Mouse (Mus musculus) midbrain, postnatal 0 days (tissue): ENCODE measurements at regions not wholly inside any gene's neighbourhood (a gene's known extent, or its start where the extent isn't known, plus 50 kb on each side); places are given as distances from the start of the nearest gene placed in this dataset.

Experiments
- ATAC-seq: fragments of 200-750 bp; cut with Nextera tagmentation; 2 replicates; pipeline ENCODE4 v1.8.0; 2017; ENCODE audit warnings: moderate number of reproducible peaks, mild to moderate bottlenecking, moderate TSS enrichment, moderate library complexity; ENCODE audit not compliant: low FRiP score
- DNase-seq: peaks from one replicate; pipeline ENCODE4 v3.0.0-alpha.2; 2015; ENCODE audit warnings: low spot score
- H3K27ac ChIP-seq: fragments of 300-500 bp; sonication (generic); 2 replicates; pipeline ENCODE4 v1.5.1; 2014; ENCODE audit warnings: low read depth, mild to moderate bottlenecking, low read length, mixed read lengths
- H3K27me3 ChIP-seq: fragments of 300-500 bp; sonication (generic); 2 replicates; pipeline ENCODE4 v1.6.1; 2014; ENCODE audit warnings: low read length, control low read depth, mixed read lengths; ENCODE audit not compliant: insufficient read depth
- H3K36me3 ChIP-seq: fragments of 300-500 bp; sonication (generic); 2 replicates; pipeline ENCODE4 v1.6.1; 2014; ENCODE audit warnings: low read length, control low read depth, mixed read lengths; ENCODE audit not compliant: insufficient read depth
- H3K4me1 ChIP-seq: fragments of 300-500 bp; sonication (generic); 2 replicates; pipeline ENCODE4 v1.6.1; 2014; ENCODE audit warnings: mild to moderate bottlenecking, control low read depth, antibody characterized with exemption, low read length, mixed read lengths; ENCODE audit not compliant: insufficient read depth
- H3K4me2 ChIP-seq: fragments of 300-500 bp; sonication (generic); 2 replicates; pipeline ENCODE4 v1.6.1; 2014; ENCODE audit warnings: low read depth, mild to moderate bottlenecking, low read length, mixed read lengths; ENCODE audit not compliant: poor library complexity, severe bottlenecking
- H3K4me3 ChIP-seq: fragments of 300-500 bp; sonication (generic); 2 replicates; pipeline ENCODE4 v1.5.1; 2014; ENCODE audit warnings: low read depth, mild to moderate bottlenecking, low read length, moderate library complexity
- H3K9ac ChIP-seq: fragments of 300-500 bp; sonication (generic); replicated peaks from 2 replicates; pipeline ENCODE4 v1.6.1; 2014; ENCODE audit warnings: mild to moderate bottlenecking, low read length, moderate library complexity, mixed read lengths; ENCODE audit not compliant: poor library complexity, severe bottlenecking
- H3K9me3 ChIP-seq: fragments of 300-500 bp; sonication (generic); 2 replicates; pipeline ENCODE4 v1.6.1; 2016; ENCODE audit warnings: low read length, control low read depth
- CTCF ChIP-seq: IDR thresholded peaks from 2 replicates; pipeline ENCODE4 v1.5.1; 2016; ENCODE audit warnings: antibody characterized with exemption, mild to moderate bottlenecking
- WGBS: fragments of 180-500 bp; shearing (Covaris S2); extraction: QIAGEN DNeasy Blood & Tissue Kit; methylation state at CpG from one replicate; pipeline ENCODE4 v1.1.7; 2014; 5-methylcytosine and 5-hydroxymethylcytosine counted together

DNA sequence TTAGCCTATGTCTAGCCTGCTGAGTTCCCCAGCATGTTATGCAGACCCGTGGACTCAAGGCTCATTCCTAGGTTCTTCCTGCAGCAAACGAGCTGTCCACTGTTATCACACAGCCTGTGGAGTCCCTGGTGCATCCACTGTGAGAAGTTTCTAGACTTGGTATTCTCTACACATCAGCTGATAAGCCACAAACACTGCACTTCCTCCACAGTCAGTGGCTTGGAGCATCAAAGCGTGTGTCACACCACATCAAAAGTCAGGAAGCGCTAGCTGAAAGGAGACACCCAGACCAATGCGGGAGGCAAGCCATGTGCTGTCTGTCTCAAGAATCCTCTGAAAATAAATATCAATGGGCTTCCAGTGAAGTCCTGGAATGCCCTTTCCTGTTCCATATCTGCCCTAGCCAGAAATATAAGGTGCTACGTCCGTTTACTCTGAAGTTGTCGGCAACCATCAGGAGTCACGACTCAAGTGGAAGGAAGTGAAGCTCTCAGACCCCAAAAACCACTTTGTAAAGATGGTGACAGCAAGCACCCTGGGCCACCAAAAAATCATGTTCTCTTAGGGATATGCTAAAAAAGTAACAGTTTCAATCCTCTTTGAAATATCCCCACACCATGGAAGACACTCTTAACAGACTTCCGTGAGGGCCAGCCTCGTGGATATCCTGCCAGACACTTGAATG is 227.7 kb downstream of the Adgrl2 start:
- Histone ChIP-seq H3K27ac (no peak overlapping the region), H3K4me3 (no peak overlapping the region), H3K9me3 (no peaks in the 10 kb centered on the region), H3K27me3 (no peaks in the 10 kb centered on the region), H3K36me3 (no peaks in the 10 kb centered on the region), H3K4me2 (no peak overlapping the region), H3K9ac (no peak overlapping the region), H3K4me1 (no peaks in the 10 kb centered on the region)
- 77% methylated on average over 11 of the region's 11 CpGs for WGBS
- TF ChIP-seq CTCF = no peak
- DNase-seq = no peak
- no peak for ATAC-seq

GRCm38 (mm10) chr3:148761586-148761985 is 228.8 kb downstream of the Adgrl2 start:
- no peaks in the 10 kb centered on the region for H3K9me3 ChIP-seq
- DNase-seq (no peak), ATAC-seq (no peak)
- no peaks in the 10 kb centered on the region for H3K4me1 ChIP-seq
- H3K36me3 ChIP-seq = no peaks in the 10 kb centered on the region
- H3K9ac ChIP-seq = no peak overlapping the region
- H3K27me3 ChIP-seq = no peaks in the 10 kb centered on the region
- H3K4me2 ChIP-seq = no peak overlapping the region
- H3K4me3 ChIP-seq = no peak overlapping the region
- TF ChIP-seq CTCF = no peak
- no peak overlapping the region for H3K27ac ChIP-seq

DNA sequence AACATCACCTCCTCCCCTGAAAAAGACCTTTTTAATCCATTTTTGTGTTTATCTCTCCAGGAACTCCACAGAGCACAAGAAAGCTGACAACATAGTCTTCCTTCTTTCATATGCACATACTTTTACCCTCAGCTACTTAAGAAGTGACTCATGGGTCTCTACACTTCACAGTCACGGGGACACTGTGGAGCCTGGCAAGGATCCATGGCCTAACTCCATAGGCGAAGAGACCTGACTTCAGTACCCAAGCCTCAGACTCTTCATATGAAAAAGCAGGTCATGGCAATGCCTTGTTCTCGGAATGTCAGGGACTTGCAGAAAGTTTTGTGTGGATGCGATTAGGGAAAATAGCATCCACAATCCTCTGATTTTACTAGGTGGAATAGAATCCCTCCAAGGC is 230.9 kb downstream of the Adgrl2 start:
- ATAC-seq (no peak), DNase-seq (no peak)
- Histone ChIP-seq H3K4me1 (no peaks in the 10 kb centered on the region), H3K9me3 (no peaks in the 10 kb centered on the region), H3K4me3 (no peak overlapping the region), H3K9ac (no peak overlapping the region), H3K36me3 (no peaks in the 10 kb centered on the region), H3K4me2 (no peak overlapping the region), H3K27ac (no peak overlapping the region), H3K27me3 (no peaks in the 10 kb centered on the region)
- no peak for TF ChIP-seq CTCF
- WGBS = 76% methylated on average over 4 of the region's 4 CpGs

DNA sequence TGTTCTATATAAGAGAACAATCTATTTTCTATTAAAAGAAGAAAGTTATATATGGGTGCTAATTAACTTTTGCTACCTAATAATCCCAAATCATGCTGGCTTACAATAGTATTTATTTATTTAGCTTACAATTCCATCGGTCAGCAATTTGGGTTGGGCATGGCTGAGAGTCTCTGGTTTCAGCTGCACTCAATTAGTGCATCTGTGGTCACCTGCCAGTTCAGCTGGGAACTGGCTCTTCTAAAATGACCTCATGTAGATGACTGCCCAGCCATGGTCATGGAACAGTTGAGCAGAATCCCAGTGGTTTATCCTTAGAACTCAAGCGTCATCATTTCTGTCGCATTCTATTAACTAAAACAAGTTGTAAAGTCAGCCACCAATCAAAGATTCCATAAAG is 244.1 kb downstream of the Adgrl2 start:
- Histone ChIP-seq H3K9me3 (no peaks in the 10 kb centered on the region), H3K9ac (no peak overlapping the region), H3K4me3 (no peak overlapping the region), H3K4me1 (no peaks in the 10 kb centered on the region), H3K36me3 (no peaks in the 10 kb centered on the region), H3K27ac (no peak overlapping the region), H3K4me2 (no peak overlapping the region), H3K27me3 (no peaks in the 10 kb centered on the region)
- 93% methylated on average over 3 of the region's 3 CpGs for WGBS
- no peak for ATAC-seq
- DNase-seq = no peak
- no peak for TF ChIP-seq CTCF

GRCm38 (mm10) chr3:148744651-148745050 is 245.7 kb downstream of the Adgrl2 start:
- Histone ChIP-seq H3K4me1 (no peaks in the 10 kb centered on the region), H3K4me3 (no peak overlapping the region), H3K36me3 (no peaks in the 10 kb centered on the region), H3K4me2 (no peak overlapping the region), H3K9me3 (no peaks in the 10 kb centered on the region), H3K27ac (no peak overlapping the region), H3K27me3 (no peaks in the 10 kb centered on the region), H3K9ac (no peak overlapping the region)
- no peak for ATAC-seq
- DNase-seq = no peak
- WGBS = 57% methylated on average over 2 of the region's 2 CpGs
- TF ChIP-seq CTCF = no peak

DNA sequence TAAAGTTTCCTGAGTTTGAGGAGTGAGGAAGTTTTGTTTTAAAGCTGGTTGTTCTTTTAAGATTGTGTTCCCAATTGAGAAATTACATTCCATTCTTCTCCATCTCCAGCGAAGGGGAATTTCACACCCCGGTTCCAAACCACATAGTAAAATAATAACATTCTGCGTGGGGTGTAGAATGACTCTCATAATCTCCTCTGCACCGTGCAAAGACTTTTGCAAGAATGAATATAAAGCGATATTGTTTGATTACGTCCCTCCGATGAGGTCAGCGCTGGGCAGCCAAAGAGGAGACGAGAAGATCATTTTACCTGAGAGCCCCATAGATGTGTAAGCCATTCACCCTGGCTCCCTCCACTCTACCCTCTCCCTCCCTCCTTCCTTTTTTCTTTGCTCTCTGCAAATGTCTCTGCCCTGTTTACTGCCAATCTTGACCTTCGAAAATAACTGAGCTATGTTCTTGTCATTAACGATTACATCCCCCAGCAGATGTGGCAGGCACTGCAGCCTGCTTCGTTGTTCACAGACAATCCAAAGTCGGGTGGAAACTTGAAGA is 256.1 kb downstream of the Adgrl2 start:
- WGBS = 58% methylated on average over 13 of the region's 13 CpGs
- Histone ChIP-seq H3K27ac (no peak overlapping the region), H3K4me2 (no peak overlapping the region), H3K4me1 (no peaks in the 10 kb centered on the region), H3K36me3 (no peaks in the 10 kb centered on the region), H3K9ac (no peak overlapping the region), H3K9me3 (no peaks in the 10 kb centered on the region), H3K4me3 (no peak overlapping the region), H3K27me3 (no peaks in the 10 kb centered on the region)
- no peak for DNase-seq
- ATAC-seq = no peak
- TF ChIP-seq CTCF = no peak
